Mouse (Mus musculus) layer of hippocampus, adult 8-10 months (tissue): Measurements from ENCODE around the gene Hoxc10. TPM values are rescaled to one million over a fixed set of nuclear protein-coding genes. Genes with fewer than 3 reads are reported as not detected.

Experiments
- DNase-seq, 2 experiments: peaks; one replicate each; pipeline ENCODE4 v3.0.0; 2022; ENCODE audit warnings: low spot score in 2 of 2
- total RNA-seq, 4 experiments: library from RNA; stranded (reverse); gene quantifications; 2 replicates each; pipeline ENCODE4 v1.2.4; 2022

The Hoxc10 gene
- not detected for total RNA-seq

- no peak for DNase-seq
These were observed at the start of gene Hoxc10 for GRCm38 (mm10) chr15:102966776-102967311. Hoxc10 (plus strand) TSS chr15:102966796.

GRCm38 (mm10) chr15:102917972-102918572, 48.5 kb upstream of the Hoxc10 start:
- DNase-seq = no peak

GRCm38 (mm10) chr15:102918611-102919265, 47.9 kb upstream of the Hoxc10 start:
- DNase-seq = no peak

- DNase-seq = no peak
These were observed 47.0 kb upstream of the Hoxc10 start for GRCm38 (mm10) chr15:102919336-102920180.

GRCm38 (mm10) chr15:102920619-102921018, 46.0 kb upstream of the Hoxc10 start:
- DNase-seq = no peak

GRCm38 (mm10) chr15:102921053-102922011, 45.3 kb upstream of the Hoxc10 start, which contains the start of gene Hoxc13:
Hoxc13 (plus strand) TSS chr15:102921103.
- no peak for DNase-seq

- DNase-seq = no peak
These were observed 44.6 kb upstream of the Hoxc10 start for GRCm38 (mm10) chr15:102922012-102922362.

GRCm38 (mm10) chr15:102922636-102923500, 43.7 kb upstream of the Hoxc10 start:
- DNase-seq = no peak

GRCm38 (mm10) chr15:102927032-102927645, 39.5 kb upstream of the Hoxc10 start:
- no peak for DNase-seq

GRCm38 (mm10) chr15:102931706-102932358, 34.8 kb upstream of the Hoxc10 start:
- DNase-seq = no peak

- no peak for DNase-seq
These were observed 32.2 kb upstream of the Hoxc10 start for GRCm38 (mm10) chr15:102934438-102934837.

GRCm38 (mm10) chr15:102934897-102935296, 31.7 kb upstream of the Hoxc10 start:
- DNase-seq = no peak

- no peak for DNase-seq
These were observed 30.2 kb upstream of the Hoxc10 start, which contains the start of gene Hoxc12 for GRCm38 (mm10) chr15:102936279-102936972. Hoxc12 (plus strand) TSS chr15:102936757.

- DNase-seq = no peak
These were observed 29.4 kb upstream of the Hoxc10 start for GRCm38 (mm10) chr15:102937036-102937666.

- DNase-seq = no peak
These were observed 27.1 kb upstream of the Hoxc10 start for GRCm38 (mm10) chr15:102939256-102940155.

- no peak for DNase-seq
These were observed 23.7 kb upstream of the Hoxc10 start for GRCm38 (mm10) chr15:102942739-102943467.
